Mouse (Mus musculus) spleen, postnatal 10 days (tissue): ENCODE results near the gene Adcy5.

Experiments used
- DNase-seq, 2 experiments: peaks; one replicate each; pipeline ENCODE4 v3.0.0; 2021 to 2022; ENCODE audit warnings: low spot score in 2 of 2

Gene Adcy5

DNA sequence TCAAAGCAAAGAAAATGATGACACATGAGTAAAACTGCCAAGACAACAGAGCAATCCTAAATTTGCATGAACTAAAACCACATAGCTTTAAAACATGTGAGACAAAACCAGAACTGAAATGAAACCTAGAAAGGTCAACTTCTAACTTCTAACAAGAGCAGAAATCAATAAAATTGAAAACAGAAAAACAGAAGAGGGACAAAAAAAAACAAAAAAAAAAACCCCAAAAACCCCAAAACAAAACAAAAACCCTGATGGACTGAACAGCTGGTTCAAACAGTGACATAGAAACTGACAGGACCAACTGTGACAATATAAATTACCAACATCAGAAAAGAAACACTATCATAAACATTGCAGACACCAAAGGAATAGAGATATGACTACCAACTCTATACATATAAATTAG, 162.2 kb downstream of the Adcy5 start:
- no peak for DNase-seq

DNA sequence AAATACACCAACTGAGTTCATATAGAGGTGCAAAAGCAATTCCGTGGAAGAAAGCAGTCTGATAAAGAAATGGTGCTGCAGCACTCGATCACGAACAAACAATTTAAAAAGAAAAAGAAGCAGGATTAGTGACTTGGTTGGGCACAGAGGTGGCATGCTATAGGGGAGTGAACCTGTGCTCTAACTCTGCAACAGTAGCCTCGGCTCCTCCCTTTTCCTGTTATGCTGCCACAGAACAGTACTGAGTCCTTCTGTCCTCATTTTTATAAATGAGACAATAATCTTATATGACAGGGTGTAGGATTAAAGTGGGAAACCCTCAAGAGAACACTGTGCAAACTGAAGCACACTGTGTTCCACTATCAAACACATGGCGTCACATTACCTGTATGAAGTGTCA, 162.8 kb downstream of the Adcy5 start:
- no peak for DNase-seq

DNA sequence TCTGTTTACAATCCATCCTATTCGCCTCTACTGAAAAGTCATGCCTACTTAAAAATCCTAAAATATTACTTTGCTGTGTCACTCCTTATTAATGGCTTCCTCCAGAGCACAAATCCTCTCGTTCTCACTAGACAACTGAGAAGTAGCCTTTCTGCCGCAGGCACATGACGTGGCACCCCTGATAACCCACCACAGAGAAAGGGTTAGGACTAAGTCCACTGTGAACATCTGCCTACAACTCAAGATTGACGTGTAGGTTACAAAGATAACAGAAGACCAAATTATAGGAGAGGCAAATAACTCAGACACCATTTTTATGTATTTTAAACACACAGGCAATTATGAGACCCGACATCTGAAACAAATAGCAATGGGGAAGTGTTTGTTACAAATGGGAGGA, 163.7 kb downstream of the Adcy5 start:
- DNase-seq: no peak

DNA sequence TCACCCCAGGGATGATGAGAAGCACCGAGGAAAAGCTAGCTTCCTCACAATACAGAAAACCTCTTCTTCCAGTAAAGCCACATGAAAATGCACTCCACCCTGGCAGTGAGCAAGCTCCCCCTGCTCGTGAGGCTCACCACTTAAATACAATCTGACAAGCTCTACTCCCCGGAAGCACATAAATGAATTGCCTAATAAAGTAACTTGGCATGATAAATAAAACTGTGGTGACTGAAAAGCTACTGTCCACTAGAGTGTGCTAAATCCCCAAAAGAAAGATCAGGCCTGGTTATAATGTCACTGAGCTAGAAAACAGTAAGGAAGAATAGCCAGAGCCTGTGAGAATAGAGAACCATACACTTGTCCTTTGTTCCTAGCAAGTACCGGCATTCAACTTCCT, 164.7 kb downstream of the Adcy5 start:
- DNase-seq: no peak

DNA sequence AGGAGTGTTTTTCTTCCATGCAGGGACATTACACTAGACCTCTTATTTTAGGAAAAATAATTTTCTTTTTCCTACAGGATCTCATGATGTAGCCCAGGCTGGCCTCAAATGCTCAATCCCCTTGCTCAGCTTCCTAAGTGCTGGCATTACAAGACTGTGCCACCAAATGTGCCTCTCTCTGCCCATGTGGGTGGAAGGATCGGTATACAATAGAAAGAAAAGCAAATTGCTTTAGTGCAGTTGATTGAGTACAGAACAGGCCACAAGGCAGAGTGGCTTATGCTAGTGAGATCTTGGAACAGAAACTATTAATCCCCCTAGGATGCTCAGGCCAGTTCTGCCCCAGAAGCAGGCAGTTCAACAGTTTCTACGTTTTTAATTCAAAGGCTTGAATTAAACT, 165.1 kb downstream of the Adcy5 start:
- DNase-seq: no peak

DNA sequence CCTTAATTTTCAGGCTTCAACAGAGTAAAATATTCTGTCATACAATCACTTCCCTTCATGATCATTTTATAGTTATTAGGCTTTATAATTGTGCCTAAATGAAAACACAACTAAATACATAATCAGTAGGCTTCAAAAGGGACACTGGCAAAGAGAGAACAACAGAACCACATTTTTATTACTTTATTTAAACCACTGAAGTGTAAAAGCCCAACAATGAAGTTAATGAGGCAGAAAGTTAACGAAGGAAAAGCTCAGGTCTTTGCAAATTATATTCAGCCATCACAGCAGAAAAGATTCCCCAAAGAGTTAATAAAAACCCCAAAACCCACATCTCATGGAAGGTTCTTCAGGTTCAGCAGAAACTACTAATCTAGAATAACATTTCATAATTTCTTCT, 175.8 kb downstream of the Adcy5 start:
- no peak for DNase-seq
